ENCODE assay signal across 41 mouse cellular contexts in genomic region chr5:129701706-129702105, GRCm38 (mm10). TPM values are rescaled to one million over a fixed set of nuclear protein-coding genes. Genes with fewer than 3 reads are reported as not detected.
"Had no signal": no experiment of that assay in that cellular context is flagged by ENCODE, and none has a peak within 500 bp of the region (broad histone marks: within the 10 kb centered on the region; RNA-seq: fewer than 3 reads in every experiment).

No protein-coding gene starts in this region.

- DNase-seq: gastrocnemius, adult 2 months; gastrocnemius, postnatal 10 days; gastrocnemius, postnatal 25 days; heart, adult 18-20 months; heart, postnatal 10 days; heart, postnatal 4 days; kidney, adult 18-20 months; kidney, adult 8-10 months; kidney, postnatal 10 days; kidney, postnatal 25 days; kidney, postnatal 4 days; liver; liver, embryonic 13.5 days had no signal

RNA-seq across cellular contexts. Expression of gene Sept14, which starts 6.6 kb away (rescaled TPM):
- total RNA-seq: gastrocnemius, adult 2 months; gastrocnemius, postnatal 10 days; gastrocnemius, postnatal 25 days; gastrocnemius, postnatal 4 days; granulocyte monocyte progenitor cell, adult 5-6 weeks; heart, adult 18-20 months; heart, adult 8-10 months; heart, postnatal 10 days; heart, postnatal 25 days; heart, postnatal 4 days; layer of hippocampus, adult 2 months; layer of hippocampus, postnatal 10 days; layer of hippocampus, postnatal 25 days; left cerebral cortex, adult 2 months; left cerebral cortex, postnatal 14 days; left cerebral cortex, postnatal 36 days had no signal
- polyA plus RNA-seq: heart, embryonic 10.5 days; heart, embryonic 12.5 days; heart, embryonic 14.5 days; heart, embryonic 16.5 days; hindbrain, embryonic 10.5 days; hindbrain, embryonic 12.5 days; hindbrain, embryonic 14.5 days; hindbrain, embryonic 16.5 days; inflammation-experienced regulatory T-cells, adult 6 months; intestine, embryonic 15.5 days; intestine, postnatal 0 days; kidney, embryonic 14.5 days; kidney, embryonic 16.5 days; limb, embryonic 10.5 days; limb, embryonic 12.5 days; limb, embryonic 14.5 days; liver, embryonic 11.5 days; liver, embryonic 13.5 days; liver, embryonic 15.5 days had no signal
